Comparison of ENCODE assay signal across 8 mouse cellular contexts in the genomic region with DNA sequence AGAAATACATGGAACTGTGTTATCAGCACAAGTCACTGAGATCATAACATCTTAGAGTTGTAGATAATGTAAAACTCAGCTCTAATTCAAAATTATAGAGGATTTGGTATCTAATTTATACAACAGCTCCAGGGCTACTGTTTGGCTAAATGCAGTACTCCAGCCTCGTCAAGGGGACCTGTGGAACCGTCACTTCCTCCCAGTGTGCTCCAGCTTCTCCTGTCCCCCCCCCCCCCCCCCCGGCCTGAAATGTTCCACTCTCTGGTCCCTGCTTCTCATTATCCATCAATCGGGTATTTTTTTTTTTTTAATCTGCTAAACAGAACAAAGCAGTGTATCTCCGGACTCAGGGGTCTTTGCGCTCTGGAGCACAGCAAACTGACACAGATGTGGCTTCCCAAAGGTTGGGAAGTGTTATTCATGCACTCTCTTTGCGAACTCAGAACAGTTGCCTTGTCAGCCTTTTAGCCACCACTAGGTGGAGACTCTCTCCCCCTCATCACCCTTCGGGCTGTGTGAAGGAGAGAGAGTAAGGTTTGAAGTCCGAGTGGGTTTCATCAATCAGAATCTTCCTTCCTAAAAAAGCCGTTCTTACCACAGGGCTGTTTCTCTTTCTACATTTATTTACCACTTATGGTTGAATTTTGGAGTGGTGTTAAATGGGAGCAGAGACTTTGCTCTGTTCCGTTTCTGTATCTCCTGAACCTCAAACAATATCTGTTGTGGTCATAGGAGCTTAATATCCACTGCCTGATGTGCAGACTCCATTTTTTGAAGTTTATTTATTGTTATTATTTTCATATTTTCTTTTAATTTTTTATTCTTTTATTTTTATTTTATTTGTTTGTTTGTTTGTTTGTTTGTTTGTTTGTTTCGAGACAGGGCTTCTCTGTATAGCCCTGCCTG. TPM values are rescaled to one million over a fixed set of nuclear protein-coding genes. Genes with fewer than 3 reads are reported as not detected.
DNase-seq lines count a peak whose midpoint lies in the region; ATAC-seq and TF ChIP-seq lines count a peak whose summit lies in the region.

No protein-coding gene starts in this region.

- peak; percentile 61 for DNase-seq in gastrocnemius, adult 18-20 months (ENCODE audit: low spot score)
- DNase-seq in gastrocnemius, adult 8-10 months (ENCODE audit: low spot score in 2 of 2), result no peak
- peak; percentile 90 for DNase-seq in embryo, embryonic 10.5 days (ENCODE audit: low spot score)
- peak; percentile 72 to 73 for DNase-seq in heart, adult 18-20 months
- DNase-seq in left cerebral cortex, postnatal 4 days, result peak; percentile 52
- DNase-seq in midbrain, embryonic 11.5 days (ENCODE audit: low spot score, missing footprints), result peak; percentile 93
- peak; percentile 28 for DNase-seq in skeletal muscle tissue, adult 2 months (ENCODE audit: low read depth, low spot score)

- no peak overlapping the region for H3K9ac ChIP-seq in intestine, postnatal 0 days (ENCODE audit: low read depth, low read length)
- no peak overlapping the region for H3K9ac ChIP-seq in midbrain, embryonic 11.5 days (ENCODE audit: low read length)

- H3K4me2 ChIP-seq in intestine, postnatal 0 days (replicated peaks; ENCODE audit: low read depth), result 0 out of 2 replicates have a peak overlapping the region, but pooled peaks have one; percentile 25
- peak overlapping the region; percentile 22; the same call in 1 of the 2 replicates for H3K4me2 ChIP-seq in midbrain, embryonic 11.5 days

- no peak overlapping the region for H3K27ac ChIP-seq in intestine, postnatal 0 days (ENCODE audit: low read depth, low read length)
- no peak overlapping the region for H3K27ac ChIP-seq in midbrain, embryonic 11.5 days (ENCODE audit: low read depth, low read length)

- peak; percentile 94 for TF ChIP-seq CTCF in intestine, postnatal 0 days (IDR thresholded peaks at IDR 0.05; ENCODE audit: low read depth)

- no peaks in the 10 kb centered on the region for H3K36me3 ChIP-seq in intestine, postnatal 0 days (ENCODE audit: control insufficient read depth, insufficient read depth)
- no peaks in the 10 kb centered on the region for H3K36me3 ChIP-seq in midbrain, embryonic 11.5 days (ENCODE audit: control insufficient read depth, insufficient read depth, low read length)

- no peaks in the 10 kb centered on the region for H3K9me3 ChIP-seq in intestine, postnatal 0 days (ENCODE audit: control insufficient read depth)
- H3K9me3 ChIP-seq in midbrain, embryonic 11.5 days (ENCODE audit: control insufficient read depth, low read length), result no peaks in the 10 kb centered on the region

- H3K4me1 ChIP-seq in intestine, postnatal 0 days (replicated peaks; ENCODE audit: control insufficient read depth, insufficient read depth, low read length), result no peaks in the 10 kb centered on the region
- H3K4me1 ChIP-seq in midbrain, embryonic 11.5 days (ENCODE audit: control insufficient read depth, insufficient read depth, low read length), result no peaks in the 10 kb centered on the region

- no peaks in the 10 kb centered on the region for H3K27me3 ChIP-seq in intestine, postnatal 0 days (replicated peaks; ENCODE audit: control insufficient read depth, insufficient read depth, low read length)
- no peaks in the 10 kb centered on the region for H3K27me3 ChIP-seq in midbrain, embryonic 11.5 days (ENCODE audit: control insufficient read depth, insufficient read depth, low read length)

- ATAC-seq in intestine, postnatal 0 days, result no peak
- peak; percentile 92 for ATAC-seq in midbrain, embryonic 11.5 days (ENCODE audit: low FRiP score)

- intact Hi-C loops in left cerebral cortex, postnatal 4 days (cut with DNase I), result no loop called here

- 22% methylated on average over 12 of the region's 12 CpGs for WGBS in intestine, postnatal 0 days
- WGBS in midbrain, embryonic 11.5 days, result 29% methylated on average over 12 of the region's 12 CpGs

- no peak overlapping the region for H3K4me3 ChIP-seq in intestine, postnatal 0 days (ENCODE audit: low read depth, low read length)
- no peak overlapping the region for H3K4me3 ChIP-seq in midbrain, embryonic 11.5 days (ENCODE audit: low read depth, low read length)

RNA-seq across cellular contexts. Expression of a gene that starts 22.0 kb away (rescaled TPM):
- 10 to 100 TPM; 28.1 to 31.2 TPM for total RNA-seq in gastrocnemius, adult 18-20 months (2021)
- 10 to 100 TPM; 35.3 to 49.7 (median 39.9) TPM for total RNA-seq in gastrocnemius, adult 8-10 months (2022)
- 10 to 100 TPM; 48.0 to 57.0 TPM for total RNA-seq in heart, adult 18-20 months (2021)
- 28.5 and 32.2 TPM in 2 replicates for polyA plus RNA-seq in intestine, postnatal 0 days (2015; fragmentation: Nextera tagmentation; extraction: Ambion mirVana)
- total RNA-seq in left cerebral cortex, postnatal 4 days (2021), result 100 to 1,000 TPM; 121 to 137 TPM
- polyA plus RNA-seq in midbrain, embryonic 11.5 days (2014; fragmentation: Nextera tagmentation; extraction: Ambion mirVana), result 42.0 and 47.8 TPM in 2 replicates

Comparison
In these comparisons a context has a peak if more than half of its experiments do, and no peak if none do; other contexts are left out.
1. DNase-seq: peak in gastrocnemius, adult 18-20 months (single experiment), embryo, embryonic 10.5 days (single experiment), heart, adult 18-20 months (2 of 2), left cerebral cortex, postnatal 4 days (single experiment), midbrain, embryonic 11.5 days (single experiment) and skeletal muscle tissue, adult 2 months (single experiment); none in gastrocnemius, adult 8-10 months (0 of 2).